Mouse (Mus musculus) testis, adult 2 months (tissue): Measurements from ENCODE around the gene Lcat.

ENCODE experiments used
- CTCF ChIP-seq: fragments of 200-500 bp; IDR thresholded peaks from 2 replicates; pipeline ENCODE4 v1.5.1; 2012; ENCODE audit warnings: low read depth, mild to moderate bottlenecking, inconsistent platforms, low read length, moderate library complexity; ENCODE audit not compliant: control insufficient read depth, insufficient read depth, insufficient replicate concordance
- POLR2A ChIP-seq: fragments of 200-500 bp; IDR thresholded peaks from 2 replicates; pipeline ENCODE4 v1.6.1; 2012; ENCODE audit warnings: low read depth, mild to moderate bottlenecking, inconsistent platforms, low read length, moderate library complexity; ENCODE audit not compliant: control insufficient read depth

DNA sequence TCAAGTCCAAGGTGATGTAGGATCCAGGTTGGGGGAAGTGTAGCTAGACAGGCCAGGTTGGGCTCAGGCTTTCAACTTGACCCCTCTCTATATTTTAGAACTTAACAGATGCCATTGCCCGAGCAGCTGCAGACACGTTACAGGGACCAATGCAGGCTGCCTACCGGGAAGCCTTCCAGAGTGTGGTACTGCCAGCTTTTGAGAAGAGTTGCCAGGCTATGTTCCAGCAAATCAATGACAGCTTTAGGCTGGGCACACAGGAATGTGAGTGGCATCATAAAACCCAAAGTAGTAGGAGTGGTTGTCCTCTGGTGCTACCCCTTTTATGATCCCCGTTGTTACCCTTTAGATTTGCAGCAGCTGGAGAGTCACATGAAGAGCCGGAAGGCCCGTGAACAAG, 52.3 kb downstream of the Lcat start:
- TF ChIP-seq POLR2A (no peak), CTCF (no peak)
